Mouse (Mus musculus): Measurements from ENCODE around the gene Ttbk1. TPM values are rescaled to one million over a fixed set of nuclear protein-coding genes. Genes with fewer than 3 reads are reported as not detected.

Gene Ttbk1
- 0.21 TPM for polyA plus RNA-seq (2021)

DNA sequence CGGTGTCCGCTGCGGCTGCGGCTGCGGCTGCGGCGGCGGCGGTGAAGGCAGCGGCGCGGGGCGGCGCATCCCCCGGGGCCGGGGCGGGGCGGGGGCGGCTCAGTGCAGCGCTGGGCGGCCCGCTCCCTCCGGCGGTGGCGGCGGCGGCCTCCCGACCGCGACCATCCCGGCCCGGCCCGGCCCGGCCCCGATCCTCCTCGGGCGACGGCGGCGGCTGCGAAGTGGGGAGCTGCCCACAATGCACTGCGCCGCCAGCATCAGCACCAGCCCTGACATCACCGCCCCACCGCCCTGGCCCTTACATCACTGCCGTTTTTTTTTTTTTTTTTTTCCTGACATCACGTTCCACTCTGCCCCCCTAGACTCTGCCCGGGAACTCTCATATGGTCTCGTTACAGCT is at the start of gene Ttbk1:
Gene Ttbk1, minus strand, starts transcription at position 245 of the 400 bp plus-strand sequence.
- no peak for TF ChIP-seq CTCF (IDR thresholded peaks at IDR 0.05)
- in situ Hi-C loops (cut with MboI; ENCODE audit: low pct_unique_long_range_greater_than_20kb), result no loop called here
- peaks cover 51% of the 10 kb centered on the region for H3K27me3 ChIP-seq
- DNase-seq (ENCODE audit: low read depth, low spot score) (no peak), ATAC-seq (no peak)
- POLR2A ChIA-PET, result no interaction called here
- CTCF ChIA-PET, result no interaction called here

DNA sequence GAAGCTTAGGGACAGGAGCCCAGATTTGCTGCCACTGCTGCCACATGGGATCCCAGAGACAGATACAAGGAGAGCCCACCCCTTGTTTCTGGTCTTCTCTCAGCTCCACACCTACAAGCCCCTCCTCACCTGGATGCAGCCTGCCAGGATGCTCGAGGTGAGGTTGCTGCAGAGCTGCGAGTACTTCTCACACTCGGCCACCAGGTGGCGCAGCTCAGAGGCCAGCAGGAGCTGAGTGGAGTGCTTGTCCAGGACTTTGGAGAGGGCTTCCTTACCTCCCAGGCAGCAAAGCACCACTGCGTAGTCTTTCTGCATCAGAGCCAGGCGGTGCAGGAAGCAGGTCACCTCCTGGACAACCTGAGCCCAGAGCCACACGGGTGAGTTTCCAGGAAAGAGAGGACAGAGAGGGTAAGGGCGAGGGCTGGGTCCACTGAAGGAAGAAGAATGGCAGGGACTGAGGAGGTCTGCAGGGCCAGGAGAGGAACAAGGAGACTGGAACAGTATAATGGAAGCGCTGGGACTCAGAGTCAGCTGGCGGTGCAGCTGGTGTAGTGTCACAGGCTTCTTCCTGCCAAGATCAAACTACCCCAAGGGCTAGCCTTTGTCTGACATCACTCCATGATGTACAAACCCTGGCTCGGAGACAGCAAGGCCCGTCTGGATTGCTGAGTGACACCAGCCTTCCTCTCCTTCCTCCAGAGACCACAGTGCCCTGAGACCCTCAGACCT is 38.3 kb upstream of the Ttbk1 start:
- in situ Hi-C loops (cut with MboI; ENCODE audit: low pct_unique_long_range_greater_than_20kb), result no loop called here
- ChIA-PET CTCF (interaction anchor here (0.7 to 1.6 kb wide), 6 partner anchors 10 to 26 kb away, joined by 3 to 4 read pairs (median 4); partner anchors contain the start of gene Cul9), POLR2A (no interaction called here)
- ATAC-seq (peak; percentile 28), DNase-seq (ENCODE audit: low read depth, low spot score) (no peak)
- TF ChIP-seq CTCF (IDR thresholded peaks at IDR 0.05), result no peak
- H3K27me3 ChIP-seq, result no peaks in the 10 kb centered on the region

- ATAC-seq, result no peak
- no peak for DNase-seq (ENCODE audit: low read depth, low spot score)
- in situ Hi-C loops (cut with MboI; ENCODE audit: low pct_unique_long_range_greater_than_20kb), result no loop called here
- ChIA-PET CTCF (interaction anchor here (0.8 to 1.6 kb wide), 5 partner anchors 9 to 27 kb away, joined by 3 to 4 read pairs (median 4); partner anchors contain the start of gene Cul9), POLR2A (no interaction called here)
- no peak for TF ChIP-seq CTCF (IDR thresholded peaks at IDR 0.05)
- no peaks in the 10 kb centered on the region for H3K27me3 ChIP-seq
These were observed 37.6 kb upstream of the Ttbk1 start for GRCm38 (mm10) chr17:46525065-46525464.

GRCm38 (mm10) chr17:46521963-46522668 is 34.6 kb upstream of the Ttbk1 start:
- H3K27me3 ChIP-seq, result no peaks in the 10 kb centered on the region
- no peak for DNase-seq (ENCODE audit: low read depth, low spot score)
- POLR2A ChIA-PET, result no interaction called here
- no peak for TF ChIP-seq CTCF (IDR thresholded peaks at IDR 0.05)
- in situ Hi-C loops (cut with MboI; ENCODE audit: low pct_unique_long_range_greater_than_20kb), result no loop called here
- CTCF ChIA-PET, result no interaction called here
- ATAC-seq, result no peak

DNA sequence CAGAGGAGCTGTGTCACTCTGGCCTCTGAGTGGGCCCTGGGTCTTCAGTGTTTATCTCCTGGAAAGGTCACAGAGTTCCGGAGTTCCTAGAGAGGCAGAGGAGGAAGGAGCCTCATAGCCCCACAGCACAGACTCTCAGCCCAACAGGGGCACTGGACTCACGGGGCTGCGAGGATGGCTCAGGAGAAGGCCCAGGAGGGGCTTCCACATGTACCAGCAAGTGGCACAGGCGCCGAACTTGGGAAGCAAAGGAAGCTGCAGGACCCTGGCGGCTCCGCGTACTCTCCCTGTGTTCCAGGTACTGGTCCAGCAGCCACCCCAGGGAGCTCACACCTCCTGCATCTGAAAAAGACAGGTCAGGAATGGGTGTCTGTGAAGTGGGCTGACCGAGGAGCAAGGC is 33.7 kb upstream of the Ttbk1 start:
- in situ Hi-C loops (cut with MboI; ENCODE audit: low pct_unique_long_range_greater_than_20kb), result no loop called here
- ATAC-seq, result no peak
- TF ChIP-seq CTCF (IDR thresholded peaks at IDR 0.05), result no peak
- no peak for DNase-seq (ENCODE audit: low read depth, low spot score)
- ChIA-PET CTCF (no interaction called here), POLR2A (no interaction called here)
- H3K27me3 ChIP-seq, result no peaks in the 10 kb centered on the region

DNA sequence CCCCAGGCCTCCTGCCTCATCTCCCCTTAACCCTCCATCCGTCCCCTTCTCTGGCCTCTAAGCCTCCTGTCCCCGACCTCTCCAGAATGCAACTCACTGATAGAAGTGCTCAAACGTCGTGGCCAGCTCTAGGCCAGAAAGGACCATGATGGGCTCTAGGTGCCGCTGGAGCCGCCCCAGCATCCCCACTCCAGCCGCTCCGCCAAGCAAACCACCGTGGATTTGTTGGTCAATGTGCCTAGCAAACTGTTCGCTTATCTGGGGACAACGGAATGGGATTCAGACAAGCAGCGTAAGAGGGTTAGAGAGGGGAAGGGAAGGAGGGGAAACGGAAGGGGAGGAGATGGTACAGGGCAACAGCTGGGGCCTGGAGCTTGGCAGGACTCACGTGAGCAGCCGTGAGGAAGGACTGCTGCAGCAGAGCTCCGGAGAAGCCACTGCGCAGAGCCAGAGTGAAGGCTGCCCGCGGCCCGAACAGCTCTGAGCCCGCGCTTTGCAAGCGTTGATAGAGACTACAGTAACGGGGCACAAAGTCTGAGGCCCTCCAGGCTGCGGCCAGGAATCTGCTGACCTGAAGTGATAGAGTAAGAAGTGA is 33.0 kb upstream of the Ttbk1 start:
- no peak for TF ChIP-seq CTCF (IDR thresholded peaks at IDR 0.05)
- CTCF ChIA-PET, result no interaction called here
- DNase-seq (ENCODE audit: low read depth, low spot score), result no peak
- in situ Hi-C loops (cut with MboI; ENCODE audit: low pct_unique_long_range_greater_than_20kb), result no loop called here
- no peak for ATAC-seq
- POLR2A ChIA-PET, result no interaction called here
- no peaks in the 10 kb centered on the region for H3K27me3 ChIP-seq

- in situ Hi-C loops (cut with MboI; ENCODE audit: low pct_unique_long_range_greater_than_20kb), result no loop called here
- CTCF ChIA-PET, result no interaction called here
- no peak for DNase-seq (ENCODE audit: low read depth, low spot score)
- no peak for ATAC-seq
- no peaks in the 10 kb centered on the region for H3K27me3 ChIP-seq
- TF ChIP-seq CTCF (IDR thresholded peaks at IDR 0.05), result no peak
- POLR2A ChIA-PET, result no interaction called here
These were observed 32.5 kb upstream of the Ttbk1 start for GRCm38 (mm10) chr17:46519971-46520370.

- no peak for TF ChIP-seq CTCF (IDR thresholded peaks at IDR 0.05)
- DNase-seq (ENCODE audit: low read depth, low spot score) (no peak), ATAC-seq (no peak)
- ChIA-PET POLR2A (no interaction called here), CTCF (no interaction called here)
- no peaks in the 10 kb centered on the region for H3K27me3 ChIP-seq
- in situ Hi-C loops (cut with MboI; ENCODE audit: low pct_unique_long_range_greater_than_20kb), result no loop called here
These were observed 25.9 kb upstream of the Ttbk1 start for GRCm38 (mm10) chr17:46513329-46513728.

DNA sequence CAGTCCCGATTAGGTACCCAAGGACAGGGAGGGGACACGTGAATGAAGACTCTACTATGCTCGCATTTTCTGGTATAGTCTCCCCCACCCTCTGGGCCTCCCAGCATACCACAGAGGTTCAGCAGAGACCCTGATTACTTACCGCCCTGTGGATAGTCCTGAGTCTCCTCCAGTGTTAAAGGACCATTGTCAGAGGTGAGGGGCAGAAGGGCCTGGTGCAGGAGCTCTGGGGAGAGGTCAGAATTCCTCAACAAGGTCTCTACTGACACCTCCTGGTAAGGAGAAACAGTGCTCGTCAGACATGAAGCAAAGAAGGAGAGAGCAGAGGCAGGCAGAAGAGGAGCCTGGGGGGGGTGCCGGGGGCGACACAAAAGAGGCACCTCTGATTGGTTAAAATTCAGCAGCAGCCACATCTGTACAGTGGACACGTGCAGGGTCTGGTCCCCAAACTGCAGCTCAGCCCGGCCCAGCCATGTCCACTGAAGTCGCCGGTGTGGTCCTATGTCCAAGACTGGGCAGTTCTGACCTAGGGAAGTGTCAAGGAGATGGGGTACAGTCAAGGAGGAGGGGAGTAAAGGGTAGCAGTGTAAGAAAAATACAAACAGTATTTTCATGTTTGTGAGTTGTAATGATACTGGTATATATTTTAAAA is 23.7 kb upstream of the Ttbk1 start:
- no peak for TF ChIP-seq CTCF (IDR thresholded peaks at IDR 0.05)
- no peaks in the 10 kb centered on the region for H3K27me3 ChIP-seq
- DNase-seq (ENCODE audit: low read depth, low spot score) (no peak), ATAC-seq (no peak)
- in situ Hi-C loops (cut with MboI; ENCODE audit: low pct_unique_long_range_greater_than_20kb), result no loop called here
- ChIA-PET CTCF (no interaction called here), POLR2A (no interaction called here)

DNA sequence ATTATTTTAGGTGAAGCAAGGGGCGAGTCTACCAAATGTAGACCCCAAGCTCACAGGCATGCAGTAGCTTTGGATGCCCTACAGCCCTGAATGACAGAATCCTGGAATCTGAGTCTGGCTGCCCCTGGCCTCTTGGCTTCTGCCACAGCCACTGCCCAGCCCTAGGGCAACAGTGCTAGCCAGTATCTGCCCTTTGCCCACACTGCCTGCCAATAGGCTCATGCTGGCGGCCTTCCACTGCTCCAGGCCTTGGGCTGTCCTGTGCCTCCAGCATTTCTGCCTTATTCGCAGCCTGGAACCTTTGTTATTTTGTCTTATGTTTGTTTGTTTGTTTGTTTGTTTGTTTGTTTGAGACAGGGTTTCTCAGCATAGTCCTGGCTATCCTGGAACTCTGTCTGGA is 18.1 kb upstream of the Ttbk1 start:
- H3K27me3 ChIP-seq, result no peaks in the 10 kb centered on the region
- in situ Hi-C loops (cut with MboI; ENCODE audit: low pct_unique_long_range_greater_than_20kb), result no loop called here
- TF ChIP-seq CTCF (IDR thresholded peaks at IDR 0.05), result no peak
- POLR2A ChIA-PET, result no interaction called here
- no peak for DNase-seq (ENCODE audit: low read depth, low spot score)
- no peak for ATAC-seq
- CTCF ChIA-PET, result no interaction called here

Data from Patski (cell line).